In the genomic region with DNA sequence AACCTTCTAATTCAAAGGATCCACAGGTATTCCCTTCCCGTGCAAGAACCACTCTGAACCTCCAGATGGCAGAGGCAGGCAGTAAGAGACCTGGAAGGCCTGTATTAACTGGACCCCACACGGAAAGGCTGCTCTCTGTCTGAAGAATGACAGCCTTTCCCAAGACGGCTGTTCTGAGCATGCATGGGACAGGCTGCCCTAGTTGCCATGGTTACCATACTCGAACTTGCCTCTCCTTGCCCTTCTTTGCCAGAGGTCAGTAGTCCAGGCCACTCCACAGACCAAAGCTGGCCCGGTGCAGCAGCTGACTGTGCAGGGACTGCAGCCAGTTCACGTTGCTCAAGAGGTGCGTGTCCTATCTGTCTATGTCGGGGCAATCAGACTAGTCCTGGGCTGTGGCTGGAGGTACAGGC, we compare ENCODE assay signal across 10 mouse cellular contexts. TPM values are rescaled to one million over a fixed set of nuclear protein-coding genes. Genes with fewer than 3 reads are reported as not detected.
DNase-seq lines count a peak whose midpoint lies in the region; ATAC-seq lines count a peak whose summit lies in the region.
"Had no signal": no experiment of that assay in that cellular context is flagged by ENCODE, and none has a peak within 500 bp of the region (broad histone marks: within the 10 kb centered on the region; RNA-seq: fewer than 3 reads in every experiment).

No protein-coding gene starts in this region.

- no peak overlapping the region for H3K27ac ChIP-seq in heart, embryonic 10.5 days
- no peak overlapping the region for H3K27ac ChIP-seq in neural tube, embryonic 11.5 days (ENCODE audit: low read depth, low read length)

- no peak overlapping the region for H3K4me3 ChIP-seq in heart, embryonic 10.5 days
- H3K4me3 ChIP-seq in neural tube, embryonic 11.5 days (ENCODE audit: low read depth, low read length), result no peak overlapping the region
- H3K4me3 ChIP-seq: megakaryocyte, embryonic 14.5 days had no signal

- peaks cover 91% of the 10 kb centered on the region for H3K36me3 ChIP-seq in heart, embryonic 10.5 days
- H3K36me3 ChIP-seq in neural tube, embryonic 11.5 days (ENCODE audit: control insufficient read depth, insufficient read depth, low read length), result peaks cover 10% of the 10 kb centered on the region

- DNase-seq in heart, adult 9 months (ENCODE audit: low spot score in 2 of 2), result peak; percentile 43 to 46
- no peak for DNase-seq in heart, embryonic 10.5 days (ENCODE audit: low spot score)
- DNase-seq in forelimb bud, embryonic 11.5 days (ENCODE audit: low read depth, low spot score), result peak; percentile 40
- DNase-seq in kidney, postnatal 25 days, result peak; percentile 75 to 95
- peak; percentile 45 for DNase-seq in neural tube, embryonic 11.5 days (ENCODE audit: low spot score)
- DNase-seq in spleen, postnatal 36 days (ENCODE audit: low spot score in 2 of 2), result no peak
- DNase-seq in right cerebral cortex, postnatal 4 days, result no peak

- 0 out of 2 replicates have a peak overlapping the region, but pooled peaks have one; percentile 4 for H3K9ac ChIP-seq in neural tube, embryonic 11.5 days (ENCODE audit: low read length)

- H3K4me1 ChIP-seq in heart, embryonic 10.5 days, result peaks cover 19% of the 10 kb centered on the region
- peaks cover 10% of the 10 kb centered on the region for H3K4me1 ChIP-seq in neural tube, embryonic 11.5 days (ENCODE audit: control insufficient read depth, insufficient read depth, low read length)

- H3K9me3 ChIP-seq in heart, embryonic 10.5 days, result no peaks in the 10 kb centered on the region
- H3K9me3 ChIP-seq in neural tube, embryonic 11.5 days (ENCODE audit: control insufficient read depth, low read length), result no peaks in the 10 kb centered on the region
- H3K9me3 ChIP-seq: megakaryocyte, embryonic 14.5 days had no signal

- WGBS in heart, embryonic 10.5 days, result 41% methylated on average over 8 of the region's 8 CpGs
- WGBS in neural tube, embryonic 11.5 days, result 24% methylated on average over 8 of the region's 8 CpGs

- H3K27me3 ChIP-seq in heart, embryonic 10.5 days (ENCODE audit: insufficient read depth, poor library complexity, severe bottlenecking), result no peaks in the 10 kb centered on the region; the same call in 1 of the 2 replicates
- H3K27me3 ChIP-seq in neural tube, embryonic 11.5 days (ENCODE audit: control insufficient read depth, insufficient read depth, low read length), result no peaks in the 10 kb centered on the region
- H3K27me3 ChIP-seq: megakaryocyte, embryonic 14.5 days had no signal

- 0 out of 2 replicates have a peak, but pooled peaks have one; percentile 38 for ATAC-seq in neural tube, embryonic 11.5 days (ENCODE audit: insufficient read depth, low FRiP score, low TSS enrichment)
- ATAC-seq in granulocyte monocyte progenitor cell, adult 5-6 weeks (replicated peaks; ENCODE audit: poor library complexity, severe bottlenecking), result no peak

- H3K4me2 ChIP-seq in neural tube, embryonic 11.5 days (ENCODE audit: low read depth), result no peak overlapping the region

RNA-seq across cellular contexts. Expression of a gene that starts 17.2 kb away (rescaled TPM):
- 6.5 and 7.3 TPM in 2 replicates for polyA plus RNA-seq in heart, embryonic 10.5 days (2016; fragmentation: Nextera tagmentation; extraction: Ambion mirVana)
- 9.6 TPM in 2 replicates for polyA plus RNA-seq in neural tube, embryonic 11.5 days (2014; fragmentation: Nextera tagmentation; extraction: Ambion mirVana)
- 6.9 and 13.6 TPM in 2 replicates for total RNA-seq in granulocyte monocyte progenitor cell, adult 5-6 weeks (2014; fragmentation: Nextera tagmentation)
- total RNA-seq in granulocyte monocyte progenitor cell, adult 5-6 weeks (2017), result 3.1 and 4.3 TPM in 2 replicates

RNA-seq across cellular contexts. Expression of a gene that starts 18.9 kb away (rescaled TPM):
- 1.0 and 1.4 TPM in 2 replicates for polyA plus RNA-seq in heart, embryonic 10.5 days (2016; fragmentation: Nextera tagmentation; extraction: Ambion mirVana)
- polyA plus RNA-seq in neural tube, embryonic 11.5 days (2014; fragmentation: Nextera tagmentation; extraction: Ambion mirVana), result 1.8 and 2.6 TPM in 2 replicates
- total RNA-seq in granulocyte monocyte progenitor cell, adult 5-6 weeks (2014; fragmentation: Nextera tagmentation), result 0.90 and 1.5 TPM in 2 replicates
- 0.34 and 1.8 TPM in 2 replicates for total RNA-seq in granulocyte monocyte progenitor cell, adult 5-6 weeks (2017)

RNA-seq across cellular contexts. Expression of a gene that starts 20.7 kb away (rescaled TPM):
- polyA plus RNA-seq in heart, embryonic 10.5 days (2016; fragmentation: Nextera tagmentation; extraction: Ambion mirVana), result 10.4 and 14.2 TPM in 2 replicates
- polyA plus RNA-seq in neural tube, embryonic 11.5 days (2014; fragmentation: Nextera tagmentation; extraction: Ambion mirVana), result 17.0 and 17.1 TPM in 2 replicates
- total RNA-seq in granulocyte monocyte progenitor cell, adult 5-6 weeks (2014; fragmentation: Nextera tagmentation), result 19.9 and 23.9 TPM in 2 replicates
- total RNA-seq in granulocyte monocyte progenitor cell, adult 5-6 weeks (2017), result 15.2 and 16.9 TPM in 2 replicates

RNA-seq across cellular contexts. Expression of a gene that starts 39.0 kb away (rescaled TPM):
- 0.67 TPM in 1 of 2 replicates, not detected in the other for polyA plus RNA-seq in heart, embryonic 10.5 days (2016; fragmentation: Nextera tagmentation; extraction: Ambion mirVana)
- not detected in 2 replicates for polyA plus RNA-seq in neural tube, embryonic 11.5 days (2014; fragmentation: Nextera tagmentation; extraction: Ambion mirVana)
- not detected in 2 replicates for total RNA-seq in granulocyte monocyte progenitor cell, adult 5-6 weeks (2014; fragmentation: Nextera tagmentation)
- not detected in 2 replicates for total RNA-seq in granulocyte monocyte progenitor cell, adult 5-6 weeks (2017)
- total RNA-seq: MEL had no signal

RNA-seq across cellular contexts. Expression of a gene that starts 41.4 kb away (rescaled TPM):
- polyA plus RNA-seq in heart, embryonic 10.5 days (2016; fragmentation: Nextera tagmentation; extraction: Ambion mirVana), result 1.4 and 2.6 TPM in 2 replicates
- polyA plus RNA-seq in neural tube, embryonic 11.5 days (2014; fragmentation: Nextera tagmentation; extraction: Ambion mirVana), result 0.12 and 0.13 TPM in 2 replicates
- 0.88 and 0.90 TPM in 2 replicates for total RNA-seq in granulocyte monocyte progenitor cell, adult 5-6 weeks (2014; fragmentation: Nextera tagmentation)
- total RNA-seq in granulocyte monocyte progenitor cell, adult 5-6 weeks (2017), result 1.4 and 1.9 TPM in 2 replicates

Comparison
In these comparisons a context has a peak if more than half of its experiments do, and no peak if none do; other contexts are left out.
1. DNase-seq: peak in heart, adult 9 months (2 of 2), forelimb bud, embryonic 11.5 days (single experiment), kidney, postnatal 25 days (2 of 2) and neural tube, embryonic 11.5 days (single experiment); none in heart, embryonic 10.5 days (single experiment), spleen, postnatal 36 days (0 of 2) and right cerebral cortex, postnatal 4 days (single experiment).